Mouse (Mus musculus) bone marrow, adult 2 months (tissue): ENCODE measurements at regions not wholly inside any gene's neighbourhood (a gene's known extent, or its start where the extent isn't known, plus 50 kb on each side); places are given as distances from the start of the nearest gene placed in this dataset.

Experiments
- H3K27ac ChIP-seq: fragments of 200-500 bp; 2 replicates; pipeline ENCODE4 v1.5.1; 2012; ENCODE audit warnings: low read depth, mild to moderate bottlenecking, control low read depth, inconsistent platforms, low read length; ENCODE audit not compliant: control insufficient read depth, poor library complexity, insufficient read depth
- H3K4me1 ChIP-seq: fragments of 200-500 bp; 2 replicates; pipeline ENCODE4 v1.6.1; 2011; ENCODE audit warnings: low read length; ENCODE audit not compliant: control insufficient read depth, insufficient read depth
- H3K4me3 ChIP-seq: fragments of 200-500 bp; replicated peaks from 2 replicates; pipeline ENCODE3; 2011; ENCODE audit warnings: mild to moderate bottlenecking, low read depth, low read length, control low read depth; ENCODE audit not compliant: control insufficient read depth
- CTCF ChIP-seq: fragments of 200-500 bp; IDR thresholded peaks from 2 replicates; pipeline ENCODE4 v1.5.1; 2011; ENCODE audit warnings: low read length, control low read depth; ENCODE audit not compliant: control insufficient read depth, insufficient read depth
- POLR2A ChIP-seq: fragments of 200-500 bp; IDR thresholded peaks from 2 replicates; pipeline ENCODE4 v1.6.1; 2011; ENCODE audit warnings: low read depth, mild to moderate bottlenecking, control low read depth, low read length, borderline replicate concordance; ENCODE audit not compliant: control insufficient read depth
- WGBS: fragments of 180-500 bp; shearing (Covaris S2); methylation state at CpG from one replicate; pipeline ENCODE4 v1.1.7; 2018; 5-methylcytosine and 5-hydroxymethylcytosine counted together

DNA sequence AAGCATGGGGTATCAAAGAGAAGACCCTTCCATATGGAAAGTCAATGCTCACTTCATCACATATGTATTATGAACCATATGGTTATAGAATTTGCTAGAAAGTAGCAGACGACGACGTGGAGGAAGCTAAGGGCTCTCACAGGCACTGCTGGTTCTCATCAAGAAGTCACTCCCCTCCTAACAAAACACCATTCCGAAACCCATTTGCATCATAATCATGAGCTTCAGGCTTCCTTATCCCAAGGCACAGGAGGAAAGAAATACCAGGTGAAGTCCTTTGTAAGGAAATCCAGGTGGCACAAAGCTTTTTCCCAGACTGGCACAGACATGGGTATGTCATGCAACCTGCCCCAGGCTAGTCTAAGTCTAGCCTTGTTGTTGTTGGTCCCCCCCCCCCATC, 513.1 kb downstream of the Kctd12 start:
- Histone ChIP-seq H3K4me1 (no peaks in the 10 kb centered on the region), H3K4me3 (no peak overlapping the region), H3K27ac (no peak overlapping the region)
- no peak for TF ChIP-seq CTCF
- TF ChIP-seq POLR2A = no peak
- WGBS = 87% methylated on average over 4 of the region's 4 CpGs

DNA sequence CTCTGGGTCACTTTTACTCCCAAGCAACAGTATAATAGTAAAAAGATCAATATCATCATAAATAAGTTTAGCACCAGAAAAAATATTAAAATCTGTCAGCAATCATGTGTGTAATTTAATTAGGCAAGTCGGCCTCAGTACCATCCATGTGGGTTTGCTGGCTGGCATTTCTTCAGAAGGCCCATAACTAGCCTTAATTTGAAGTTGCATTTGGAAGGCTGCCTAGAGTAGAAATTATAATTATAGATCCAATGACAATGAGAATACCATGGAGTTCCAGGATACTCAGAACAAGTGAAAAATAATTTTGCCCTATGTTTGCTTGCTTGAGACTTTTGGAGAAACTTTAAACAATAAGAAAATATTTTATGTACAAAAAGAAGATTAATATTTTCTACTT, 521.4 kb downstream of the Kctd12 start:
- no peak for TF ChIP-seq POLR2A
- TF ChIP-seq CTCF = no peak
- no peaks in the 10 kb centered on the region for H3K4me1 ChIP-seq
- WGBS = 87% methylated on average over 1 of the region's 1 CpGs
- no peak overlapping the region for H3K27ac ChIP-seq
- no peak overlapping the region for H3K4me3 ChIP-seq

DNA sequence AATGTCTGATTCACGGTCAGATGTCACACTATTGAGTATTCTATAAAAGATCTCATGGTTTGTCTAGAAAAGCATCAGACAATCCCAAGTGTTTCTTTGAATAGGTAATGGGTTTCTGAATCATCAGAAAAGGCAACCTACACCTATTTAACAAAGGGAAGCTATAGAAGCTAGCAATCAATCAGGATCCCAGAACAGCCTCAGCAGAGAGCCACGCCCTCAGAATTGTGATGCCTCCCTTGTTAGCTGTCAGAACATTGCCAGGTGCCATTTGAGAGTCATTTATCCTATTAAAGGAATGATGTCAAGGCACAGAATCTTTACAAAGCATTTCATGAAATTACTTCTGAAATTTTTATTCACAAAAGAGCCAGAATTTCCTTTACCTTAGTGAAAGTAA, 542.7 kb downstream of the Kctd12 start:
- 70% methylated on average over 2 of the region's 2 CpGs for WGBS
- no peak overlapping the region for H3K27ac ChIP-seq
- TF ChIP-seq CTCF (no peak), POLR2A (no peak)
- no peaks in the 10 kb centered on the region for H3K4me1 ChIP-seq
- H3K4me3 ChIP-seq = no peak overlapping the region

GRCm38 (mm10) chr14:102403397-102404115, 578.9 kb downstream of the Kctd12 start:
- no peak overlapping the region for H3K27ac ChIP-seq
- H3K4me1 ChIP-seq = no peaks in the 10 kb centered on the region
- TF ChIP-seq CTCF = no peak
- no peak for TF ChIP-seq POLR2A
- no peak overlapping the region for H3K4me3 ChIP-seq
- WGBS = 30% methylated on average over 4 of the region's 4 CpGs

GRCm38 (mm10) chr14:102402061-102402689, 580.3 kb downstream of the Kctd12 start:
- Histone ChIP-seq H3K4me3 (no peak overlapping the region), H3K4me1 (no peaks in the 10 kb centered on the region), H3K27ac (no peak overlapping the region)
- TF ChIP-seq CTCF (no peak), POLR2A (no peak)
- 55% methylated on average over 4 of the region's 4 CpGs for WGBS

- whole genome bisulfite sequencing = 41% methylated on average over 7 of the region's 7 CpGs
- Histone ChIP-seq H3K4me1 (no peaks in the 10 kb centered on the region), H3K4me3 (no peak overlapping the region), H3K27ac (no peak overlapping the region)
- TF ChIP-seq POLR2A (no peak), CTCF (no peak)
These were observed 586.3 kb downstream of the Kctd12 start for GRCm38 (mm10) chr14:102396036-102396734.

- TF ChIP-seq POLR2A (no peak), CTCF (no peak)
- WGBS = 79% methylated on average over 3 of the region's 3 CpGs
- no peaks in the 10 kb centered on the region for H3K4me1 ChIP-seq
- no peak overlapping the region for H3K4me3 ChIP-seq
- H3K27ac ChIP-seq = no peak overlapping the region
These were observed 590.1 kb downstream of the Kctd12 start for GRCm38 (mm10) chr14:102392351-102392750.

GRCm38 (mm10) chr14:102372994-102373567, 609.4 kb downstream of the Kctd12 start:
- 82% methylated on average over 5 of the region's 5 CpGs for WGBS
- no peak for TF ChIP-seq POLR2A
- TF ChIP-seq CTCF = no peak
- Histone ChIP-seq H3K4me1 (no peaks in the 10 kb centered on the region), H3K27ac (no peak overlapping the region), H3K4me3 (no peak overlapping the region)
